Mouse (Mus musculus): ENCODE measurements at regions not wholly inside any gene's neighbourhood (a gene's known extent, or its start where the extent isn't known, plus 50 kb on each side); places are given as distances from the start of the nearest gene placed in this dataset.
A peak's percentile ranks its signal among the peaks of the same experiment; 100 is the strongest.

DNA sequence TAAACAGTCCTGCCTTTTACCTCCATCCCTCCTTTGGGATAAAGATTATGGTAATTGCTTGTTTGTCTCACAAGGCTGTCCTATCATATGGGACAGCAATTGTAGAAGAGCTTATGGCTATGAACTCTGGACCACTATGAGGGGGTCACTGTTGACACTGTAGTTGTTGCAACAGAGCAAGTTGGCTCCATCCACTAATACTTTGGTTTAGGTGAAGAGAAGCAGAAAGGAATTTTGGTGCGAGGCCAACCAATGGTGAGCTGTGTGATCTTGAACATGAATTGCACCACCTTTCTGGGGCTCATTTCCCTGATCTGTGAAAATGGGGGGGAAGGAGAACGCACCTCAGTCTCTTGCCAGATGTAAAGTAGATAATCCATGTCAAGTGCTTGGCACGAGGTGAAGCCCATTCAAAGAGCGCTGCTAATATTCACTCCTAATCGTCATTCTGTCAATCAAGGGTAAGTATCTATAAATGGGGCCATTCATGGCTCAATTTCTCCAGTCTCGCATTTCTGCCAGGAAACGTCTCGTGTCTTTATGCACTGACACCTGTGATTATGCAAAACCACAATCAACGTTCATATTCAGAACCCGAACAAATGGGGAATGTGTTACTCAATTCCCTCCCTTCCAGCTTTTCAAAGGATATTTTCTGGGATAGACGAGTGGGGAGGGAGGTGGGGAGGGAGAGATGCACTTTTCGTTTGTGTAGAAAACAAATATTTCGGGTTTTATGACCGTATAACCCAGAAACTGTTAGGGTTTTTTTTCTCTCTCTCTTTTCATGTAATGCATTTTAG lies 133.3 kb upstream of the Jun start:
- peak; percentile 34 for DNase-seq (ENCODE audit: low spot score)

DNA sequence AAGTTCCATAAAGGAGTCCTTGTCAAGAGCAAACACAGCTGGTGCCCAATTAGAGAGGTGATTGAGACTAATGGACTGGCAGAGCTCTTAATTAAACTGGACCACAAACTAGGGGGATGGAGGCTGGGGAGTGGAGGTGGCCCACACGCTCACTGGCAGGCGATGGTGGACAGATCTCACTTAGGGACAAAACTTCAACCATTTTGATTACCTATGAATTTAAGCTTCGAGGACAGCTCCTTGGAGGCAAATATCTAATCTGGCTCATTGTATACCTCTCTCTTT lies 133.8 kb upstream of the Jun start:
- DNase-seq (ENCODE audit: low spot score): no peak

DNA sequence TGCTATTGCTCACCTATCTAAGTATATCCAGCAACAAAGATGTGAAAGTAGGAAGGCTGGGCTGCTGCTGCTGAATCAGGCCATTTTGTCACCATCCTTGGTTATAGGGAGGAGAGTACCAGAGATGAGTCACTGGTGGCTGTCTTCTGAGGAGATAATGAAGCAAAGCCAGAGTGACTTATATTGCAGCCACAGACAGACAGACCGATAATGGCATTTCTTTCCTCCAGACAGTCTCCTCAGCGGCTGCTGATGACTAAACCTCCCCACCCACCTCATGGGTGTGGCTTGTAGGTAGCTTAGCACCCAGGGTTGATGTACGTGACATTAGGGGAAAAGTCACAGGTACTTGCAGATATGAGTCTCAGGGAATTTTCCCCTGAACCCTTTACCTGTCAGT lies 136.1 kb upstream of the Jun start:
- DNase-seq (ENCODE audit: low spot score): no peak

DNA sequence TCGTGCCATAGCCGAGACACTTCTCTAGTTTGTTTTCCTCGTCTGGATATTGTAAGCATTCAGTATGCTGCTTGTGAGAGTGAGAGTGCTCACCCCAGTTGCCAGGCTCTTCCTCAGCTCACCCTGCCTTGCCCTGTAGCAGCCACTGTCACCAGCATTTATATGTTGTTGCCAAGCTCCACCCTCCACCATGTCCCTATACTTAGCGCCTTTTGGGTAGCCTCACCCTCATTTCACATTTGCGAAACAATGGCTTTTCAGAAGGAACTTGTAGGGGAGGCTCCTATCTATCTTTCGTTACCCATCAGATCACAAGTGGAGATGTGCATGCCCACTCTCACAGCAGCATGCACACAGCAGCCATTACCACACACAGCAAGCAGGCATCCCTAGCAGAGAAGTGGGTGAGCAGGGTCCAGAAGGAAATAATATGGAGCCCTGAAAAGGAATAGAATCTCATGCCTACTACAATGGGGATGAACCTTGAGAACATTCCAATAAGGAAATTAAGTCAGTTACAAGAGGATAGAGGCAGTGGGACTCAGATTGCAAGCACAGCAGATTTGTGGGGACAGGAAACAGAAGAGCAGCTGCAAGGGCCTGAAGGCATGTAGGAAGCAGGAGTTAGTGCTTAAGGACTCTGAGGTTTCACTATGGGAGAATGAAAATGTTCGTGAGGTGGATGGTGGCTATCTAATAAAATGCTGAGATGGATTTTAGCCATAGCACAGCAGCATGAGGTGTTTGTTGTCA lies 139.8 kb upstream of the Jun start:
- DNase-seq (ENCODE audit: low spot score): no peak

DNA sequence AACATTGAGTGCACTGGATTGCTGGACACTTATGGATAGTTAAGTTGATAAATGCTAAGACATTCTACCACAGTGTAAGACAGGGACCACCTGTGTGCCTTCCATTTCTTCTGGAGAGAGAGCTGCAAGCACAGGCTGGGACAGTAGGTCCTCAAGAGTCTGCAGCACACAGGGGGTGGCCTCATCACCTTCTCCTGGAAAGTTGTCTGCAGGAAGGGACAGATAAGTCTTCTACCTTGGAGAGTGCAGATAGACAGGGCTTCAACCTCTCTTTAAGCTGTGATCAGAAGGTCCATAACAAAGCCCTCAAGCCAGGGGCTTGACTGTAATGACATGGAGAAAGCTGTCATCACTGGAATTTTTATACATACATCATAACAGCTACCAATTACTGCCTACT lies 140.5 kb upstream of the Jun start:
- no peak for DNase-seq (ENCODE audit: low spot score)

DNA sequence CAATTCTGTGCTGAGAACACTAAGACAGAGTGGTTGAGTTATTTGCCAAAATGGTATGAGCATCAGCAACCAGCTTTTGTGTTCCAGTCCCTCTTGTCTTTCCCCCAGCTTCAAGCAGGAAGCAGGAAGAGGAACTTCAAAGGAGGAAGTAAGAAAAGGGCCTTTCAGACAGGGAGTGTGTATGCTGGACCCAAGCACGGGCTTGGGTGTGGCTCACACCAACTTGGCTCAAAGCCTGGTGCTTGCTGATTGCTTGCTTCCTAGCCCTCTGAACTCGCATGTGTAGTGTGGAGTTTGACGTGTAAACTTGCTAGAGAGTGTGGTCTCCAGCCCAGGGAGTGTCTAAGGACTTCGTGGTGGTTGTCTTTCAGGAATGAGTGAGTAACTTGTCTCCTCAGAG lies 141.0 kb upstream of the Jun start:
- no peak for DNase-seq (ENCODE audit: low spot score)

DNA sequence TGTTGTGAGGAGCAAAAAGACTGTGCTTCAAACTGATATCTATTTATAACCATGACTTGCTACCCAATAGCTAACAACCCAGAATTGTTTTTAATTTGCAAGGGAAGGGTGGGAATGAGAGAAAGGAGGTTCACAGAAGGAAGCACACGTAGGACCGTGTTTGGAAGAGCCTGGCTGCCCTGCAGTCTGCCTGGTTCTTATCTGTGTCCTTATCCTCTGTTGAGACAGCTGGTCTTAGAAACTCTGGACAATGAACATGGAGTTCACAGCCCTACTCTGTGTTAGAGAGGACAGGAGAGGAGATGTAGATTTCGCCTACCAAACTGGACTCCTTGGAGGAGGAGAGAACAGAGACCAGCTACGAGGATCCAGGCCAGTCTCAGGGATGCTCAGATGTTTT lies 141.5 kb upstream of the Jun start:
- DNase-seq (ENCODE audit: low spot score): no peak

DNA sequence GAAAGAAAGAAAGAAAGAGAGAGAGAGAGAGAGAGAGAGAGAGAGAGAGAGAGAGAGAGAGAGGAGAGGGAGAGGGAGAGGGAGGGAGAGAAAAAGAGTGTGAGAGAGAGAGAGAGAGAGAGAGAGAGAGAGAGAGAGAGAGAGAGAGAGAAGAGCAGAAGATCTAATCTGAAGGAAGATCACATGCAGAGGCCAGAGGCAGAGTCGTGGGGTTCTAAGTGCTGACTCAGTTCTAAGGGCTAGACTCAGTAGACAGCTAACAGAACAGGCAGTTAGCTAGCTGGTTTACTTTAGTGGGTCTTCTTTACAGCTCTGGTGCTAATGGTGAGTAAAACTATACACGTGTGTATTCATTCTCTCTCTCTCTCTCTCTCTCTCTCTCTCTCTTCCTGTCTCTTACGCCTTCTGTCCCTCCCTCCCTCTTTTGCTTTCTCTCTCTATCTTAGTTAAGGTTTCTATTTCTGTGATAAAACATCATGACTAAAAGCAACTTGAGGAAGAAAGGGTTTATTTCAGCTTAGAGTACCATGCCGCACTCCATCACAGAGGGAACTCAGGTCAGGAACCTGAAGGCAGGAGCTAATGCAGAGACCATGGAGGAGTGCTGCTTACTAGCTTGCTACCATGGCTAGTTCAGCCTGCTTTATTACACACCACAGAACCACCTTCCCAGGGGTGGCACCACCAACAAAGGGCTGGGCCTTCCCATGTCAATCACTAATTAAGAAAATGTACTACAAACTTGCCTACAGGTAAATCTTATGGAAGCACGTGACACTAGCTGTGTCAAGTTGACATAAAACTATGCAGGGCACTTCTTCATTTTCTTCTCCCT lies 142.8 kb upstream of the Jun start:
- DNase-seq (ENCODE audit: low spot score): no peak

DNA sequence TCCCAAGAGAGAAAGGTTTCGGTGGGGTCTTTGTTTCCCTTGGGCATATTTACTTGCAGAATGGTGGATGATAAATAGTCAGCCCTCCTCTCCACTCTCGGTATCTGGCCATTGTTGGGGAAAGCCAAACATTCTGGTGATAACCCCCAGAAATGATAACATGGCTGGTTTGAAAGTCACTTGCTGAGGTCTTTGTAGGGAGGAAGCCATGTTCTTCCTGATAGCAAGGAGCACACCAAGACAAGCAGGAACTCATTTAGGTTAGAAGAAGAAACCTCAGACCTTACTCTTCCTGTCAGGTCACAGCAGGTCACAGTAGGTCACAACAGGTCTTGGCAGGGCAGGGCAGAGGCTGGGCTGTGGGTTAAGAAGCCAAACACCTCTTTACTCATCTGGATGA lies 144.1 kb upstream of the Jun start:
- DNase-seq (ENCODE audit: low spot score): no peak

DNA sequence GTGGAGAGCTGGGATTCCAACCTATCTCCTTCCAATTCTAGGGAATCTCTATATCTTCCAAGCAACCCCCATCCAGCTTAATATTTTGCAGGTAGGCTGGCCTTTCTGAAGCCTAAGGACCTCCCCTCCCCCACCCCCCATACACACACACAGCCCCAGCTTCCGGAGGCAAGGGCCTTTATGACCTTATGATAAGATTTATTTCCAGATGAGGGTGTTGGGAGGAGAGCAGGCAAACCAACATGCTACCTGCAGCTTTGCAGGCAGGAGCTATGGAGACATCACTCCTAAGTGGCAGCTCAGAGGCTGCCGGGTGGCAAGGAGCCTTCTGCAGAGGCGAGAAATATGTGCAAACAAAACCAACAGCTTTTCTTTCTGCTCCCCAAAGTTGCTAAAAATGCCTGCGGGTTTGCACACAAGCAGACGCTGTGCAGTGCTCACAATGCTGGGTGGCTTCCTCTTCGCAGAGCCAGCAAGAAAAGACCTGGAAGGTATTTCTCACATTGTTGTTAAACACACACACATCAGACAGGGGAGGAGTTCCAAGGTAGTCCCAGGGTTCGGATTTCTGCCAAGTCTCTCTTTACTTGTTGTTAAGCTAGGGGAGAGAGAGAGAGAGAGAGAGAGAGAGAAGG lies 145.2 kb upstream of the Jun start:
- DNase-seq (ENCODE audit: low spot score): no peak

DNA sequence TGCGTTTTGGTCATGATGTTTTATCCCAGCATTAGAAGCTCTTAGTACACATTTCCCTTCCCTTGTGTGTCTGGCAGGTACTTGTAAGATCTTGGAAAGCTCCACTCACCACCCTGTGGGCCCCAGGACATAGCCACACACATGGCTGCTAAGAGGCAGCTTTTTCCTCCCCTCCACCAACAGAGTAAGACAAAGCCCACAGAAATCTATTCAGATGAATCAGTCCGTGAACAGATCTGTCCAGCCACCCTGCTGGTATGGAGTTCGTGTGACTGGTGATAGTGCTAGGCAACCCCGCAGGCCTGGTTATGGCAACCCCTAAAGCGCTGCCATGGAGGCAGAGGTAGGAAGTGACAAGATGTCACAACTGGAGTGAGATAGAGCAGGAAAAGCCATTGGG lies 147.4 kb upstream of the Jun start:
- DNase-seq (ENCODE audit: low spot score): peak; percentile 72

DNA sequence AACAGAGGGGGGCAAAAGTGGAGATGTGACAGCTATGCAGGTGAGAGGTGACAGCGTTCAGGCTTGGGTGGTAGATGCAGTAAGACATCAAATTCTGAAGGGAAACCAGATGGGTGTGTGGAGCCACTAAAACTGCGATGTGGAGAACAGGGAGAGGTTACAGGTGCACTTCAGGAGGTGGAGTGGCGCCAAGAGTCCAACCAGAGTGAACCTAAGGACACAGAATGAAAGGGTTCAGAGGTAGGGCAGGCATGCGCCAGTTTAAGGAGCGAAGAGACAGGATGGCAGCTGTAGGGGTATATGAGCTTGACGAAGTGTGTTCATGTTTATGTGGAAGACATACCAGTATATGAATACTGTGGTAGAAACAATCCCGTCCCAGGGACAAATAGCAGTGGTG lies 148.1 kb upstream of the Jun start:
- peak; percentile 4 for DNase-seq (ENCODE audit: low spot score)

DNA sequence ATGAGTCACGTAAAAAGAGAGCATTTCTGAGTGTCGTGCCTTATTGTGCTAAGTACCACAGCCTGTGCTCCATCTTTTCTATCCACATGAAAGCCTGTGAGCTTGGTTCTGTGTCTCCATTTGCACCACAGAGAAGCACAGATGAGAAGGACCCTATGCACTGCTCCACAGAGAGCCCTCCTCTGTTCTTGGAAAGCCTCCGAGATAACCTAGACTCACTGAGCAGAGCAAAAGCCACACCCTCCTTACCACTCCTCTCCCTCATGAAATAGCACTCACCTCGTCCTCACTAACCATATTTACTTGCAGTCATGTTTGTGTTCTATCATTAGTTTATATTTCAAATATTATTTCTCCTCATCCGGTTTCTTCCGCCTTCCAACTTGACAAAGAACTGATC lies 150.5 kb upstream of the Jun start:
- no peak for DNase-seq (ENCODE audit: low spot score)

DNA sequence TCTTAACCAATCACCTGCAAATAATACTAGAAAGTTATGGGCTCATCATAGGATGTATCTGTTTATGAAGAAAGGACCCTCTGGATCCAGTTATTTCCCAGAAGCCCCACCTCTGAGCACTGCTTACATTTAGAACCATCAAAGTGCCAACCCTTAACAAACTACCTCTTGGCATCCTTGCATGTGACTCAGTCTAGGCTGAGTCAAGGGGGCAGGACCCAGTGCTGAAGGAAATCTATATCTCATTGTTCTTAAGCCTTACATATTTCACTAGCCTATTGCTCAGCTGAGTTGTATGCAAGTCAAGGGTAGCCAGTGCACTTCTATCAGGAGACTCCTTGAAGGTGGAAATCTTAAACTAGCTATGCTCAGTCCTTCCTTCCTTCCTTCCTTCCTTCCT lies 151.6 kb upstream of the Jun start:
- DNase-seq (ENCODE audit: low spot score): no peak

DNA sequence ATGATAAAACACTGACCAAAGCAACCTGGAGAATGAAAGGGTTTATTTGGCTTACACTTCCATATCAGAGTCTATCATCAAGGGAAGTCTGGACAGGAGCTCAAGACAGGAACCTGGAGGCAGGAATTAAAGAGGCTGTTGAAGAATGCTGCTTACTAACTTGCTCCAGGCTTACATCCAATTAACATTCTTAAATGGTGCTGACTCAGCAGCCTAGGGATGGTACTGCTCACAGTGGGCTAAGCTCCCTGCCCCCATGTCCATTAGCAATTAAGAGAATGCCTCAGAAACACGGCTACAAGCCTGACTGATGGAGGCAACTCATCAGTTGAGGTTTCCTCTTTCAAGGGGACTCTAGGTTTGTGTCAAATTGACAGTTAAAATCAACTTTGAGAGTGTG lies 153.3 kb upstream of the Jun start:
- no peak for DNase-seq (ENCODE audit: low spot score)

DNA sequence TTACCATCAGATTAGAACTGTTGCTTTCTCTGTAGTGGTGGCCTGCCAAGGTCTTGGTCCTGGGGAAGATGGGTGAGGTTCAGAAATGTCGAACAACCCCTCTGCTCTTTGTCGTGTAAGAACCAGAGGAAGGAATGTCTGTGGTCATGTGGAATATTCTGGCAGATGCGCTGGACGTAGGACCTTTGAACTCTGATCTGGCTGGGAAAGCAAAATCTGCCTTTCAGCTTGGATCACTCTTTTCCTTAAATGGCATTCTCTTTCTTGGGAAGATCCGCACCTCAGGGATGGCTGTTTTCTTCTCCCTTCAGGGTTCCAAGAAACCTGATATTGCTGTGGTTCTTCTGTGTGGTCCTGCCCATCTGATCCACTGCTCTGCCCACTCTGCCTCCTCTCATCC lies 155.8 kb upstream of the Jun start:
- no peak for DNase-seq (ENCODE audit: low spot score)

DNA sequence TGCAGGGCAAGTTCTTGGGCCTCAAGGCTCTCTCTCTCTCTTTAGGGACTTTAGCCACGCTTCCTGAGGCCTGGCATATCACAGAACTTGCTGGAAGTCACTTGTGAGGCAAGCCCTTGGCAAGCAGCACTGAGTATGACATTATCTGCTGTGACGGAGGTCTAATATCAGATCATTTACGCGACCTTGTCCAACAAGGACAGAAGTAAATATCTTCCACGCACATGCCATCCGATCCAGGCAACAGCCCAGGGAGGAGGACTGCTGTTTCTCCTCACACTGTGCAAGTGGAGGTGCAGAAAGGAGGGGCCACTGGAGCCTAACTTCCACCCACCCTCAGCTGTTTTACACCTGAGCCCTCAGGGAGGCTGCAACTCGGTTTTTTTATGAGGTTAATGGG lies 156.8 kb upstream of the Jun start:
- DNase-seq (ENCODE audit: low spot score): no peak

DNA sequence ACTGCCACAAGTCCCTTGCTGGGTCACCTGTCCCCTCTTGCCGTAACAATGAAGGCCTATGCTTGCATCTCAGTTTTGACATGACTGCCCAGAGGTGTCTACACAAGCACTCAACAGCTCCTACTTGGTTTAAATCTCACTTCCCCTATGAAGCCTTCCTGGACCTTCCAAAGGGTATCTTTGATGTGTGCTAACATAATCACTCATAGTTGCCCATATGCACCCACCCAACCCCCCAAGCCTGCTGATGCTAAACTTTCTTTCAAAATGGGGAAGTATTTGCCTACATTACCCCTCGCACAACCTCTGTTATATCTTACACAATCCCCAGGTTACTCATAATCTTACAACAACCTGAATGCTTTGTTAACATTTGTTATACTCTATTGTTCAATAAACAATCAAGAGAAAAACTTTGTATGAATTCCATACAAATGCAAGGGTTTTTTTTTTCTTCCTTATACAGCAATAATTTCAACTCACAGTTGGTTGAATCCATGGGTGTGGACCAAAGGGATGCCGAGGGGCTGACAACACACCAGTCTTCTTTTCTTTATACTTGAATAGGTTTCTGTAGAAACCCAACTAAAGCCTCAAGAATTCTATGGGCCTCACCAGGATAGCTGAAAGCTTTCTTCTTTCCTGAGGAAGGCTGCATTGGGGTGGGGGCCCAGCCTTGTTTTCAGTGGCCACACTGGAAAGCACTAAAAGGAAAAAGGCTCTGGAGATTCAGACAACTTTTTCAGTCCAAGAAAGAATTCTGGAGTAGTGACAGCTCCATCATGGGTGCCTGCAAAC lies 157.5 kb upstream of the Jun start:
- DNase-seq (ENCODE audit: low spot score): no peak

DNA sequence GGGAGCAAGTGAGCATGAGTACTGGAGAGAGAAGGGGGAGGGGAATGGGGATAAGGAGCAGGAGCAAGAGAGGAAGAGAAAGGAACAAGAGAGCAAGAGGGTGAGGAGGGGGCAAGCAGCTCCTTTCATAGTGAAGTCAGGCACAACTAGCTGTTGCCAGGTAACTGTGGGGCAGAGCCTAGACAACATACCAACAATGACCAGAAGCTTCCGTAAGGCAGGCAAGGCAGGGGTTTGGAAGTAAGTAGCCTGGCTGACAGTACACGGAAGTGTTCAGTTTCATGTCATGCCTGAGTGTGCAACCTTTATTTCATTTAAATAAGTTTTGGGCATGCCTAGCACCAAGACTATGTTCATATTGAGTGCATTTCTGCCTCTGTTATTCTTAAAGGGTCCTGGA lies 160.5 kb upstream of the Jun start:
- DNase-seq (ENCODE audit: low spot score): no peak

DNA sequence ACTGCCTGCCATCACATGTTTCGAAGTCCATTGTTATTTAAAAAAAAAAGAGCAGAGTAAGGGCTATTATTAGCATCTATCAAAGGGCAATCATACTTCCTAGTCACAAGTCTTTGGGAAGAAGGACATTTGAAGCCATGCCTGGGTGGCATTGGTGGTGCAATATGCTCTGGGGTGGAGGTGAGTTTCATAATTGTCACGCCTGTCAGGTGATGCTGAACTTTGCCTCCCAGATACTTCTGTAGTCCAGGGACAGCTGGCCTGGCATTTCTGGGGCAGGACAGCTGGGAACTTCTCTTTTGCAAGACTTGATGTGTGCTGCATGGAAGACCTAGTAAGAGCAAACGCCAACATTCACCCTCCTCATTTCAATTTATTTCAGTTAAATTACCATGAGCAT lies 161.0 kb upstream of the Jun start:
- DNase-seq (ENCODE audit: low spot score): no peak

DNA sequence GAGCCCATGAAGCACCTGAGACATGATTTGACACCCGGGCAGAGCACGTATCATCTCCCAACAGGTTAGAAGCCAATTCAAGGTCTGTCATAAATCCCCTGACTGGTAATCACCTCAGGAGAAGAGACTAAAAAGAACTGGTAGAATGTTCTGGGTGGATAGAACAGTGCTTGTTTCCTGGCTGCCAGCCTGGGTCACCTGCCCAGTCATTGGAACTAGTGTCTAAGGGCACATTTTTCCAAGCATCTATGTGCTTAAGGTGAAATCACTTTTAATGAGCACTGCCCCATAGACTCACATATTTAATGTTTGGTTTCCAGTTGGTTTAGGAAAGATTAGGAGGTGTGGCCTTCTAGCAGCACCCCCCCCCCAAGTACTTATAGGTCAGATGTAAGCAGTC lies 162.0 kb upstream of the Jun start:
- no peak for DNase-seq (ENCODE audit: low spot score)

DNA sequence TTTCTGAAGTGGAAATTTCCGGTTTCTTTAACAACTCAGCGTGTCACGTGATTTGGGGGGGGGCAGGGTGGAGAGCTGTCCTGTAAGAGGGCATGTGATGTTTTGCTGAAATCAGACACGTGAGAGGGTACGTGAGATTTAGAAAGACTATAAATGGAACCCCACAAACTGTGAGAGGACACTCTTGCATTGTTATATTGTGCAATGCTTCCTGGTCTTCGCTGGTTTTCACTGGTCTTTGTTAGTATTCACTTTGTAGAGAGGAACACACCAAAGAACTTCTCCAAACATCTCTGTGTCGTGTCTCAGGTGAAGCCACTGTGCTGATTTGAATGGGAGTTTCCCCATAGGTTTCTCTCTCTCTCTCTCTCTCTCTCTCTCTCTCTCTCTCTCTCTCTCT lies 163.2 kb upstream of the Jun start:
- DNase-seq (ENCODE audit: low spot score): no peak
